Mouse (Mus musculus) frontal cortex, postnatal 14 days (tissue): ENCODE data around the gene 1700020N01Rik.

Source experiments
- DNase-seq, 2 experiments: peaks; one replicate each; pipeline ENCODE4 v3.0.0; 2022; ENCODE audit warnings: low spot score in 2 of 2

1700020N01Rik gene

DNA sequence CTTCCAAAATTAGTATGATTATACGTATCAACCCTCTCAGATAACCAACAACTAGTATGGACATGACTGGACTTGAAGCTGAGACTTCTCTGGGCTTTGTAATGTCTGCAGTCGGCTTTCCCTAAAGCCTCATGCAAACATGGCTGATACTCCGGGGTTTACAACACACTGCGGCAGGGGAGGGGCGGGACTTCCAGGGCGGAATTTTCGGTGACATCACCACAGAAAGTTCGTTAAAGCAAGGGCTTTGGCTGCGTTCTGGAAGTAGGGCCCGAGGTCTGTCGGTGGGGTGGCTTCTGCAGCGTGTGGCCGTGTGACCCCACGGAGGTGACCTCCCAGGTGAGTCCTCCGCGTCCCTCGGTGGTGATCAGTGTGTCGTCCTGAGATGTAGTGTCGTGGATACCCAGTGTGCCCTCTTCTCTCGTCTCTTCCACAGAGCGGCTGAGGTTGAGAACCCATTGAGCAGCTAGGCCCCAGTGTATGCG, at the start of gene 1700020N01Rik:
1700020N01Rik (plus strand) TSS at position 250 of the 485 bp plus-strand sequence.
- DNase-seq = no peak

- DNase-seq = no peak
Measured at GRCm38 (mm10) chr10:21543576-21544278, 49.2 kb upstream of the 1700020N01Rik start.

DNA sequence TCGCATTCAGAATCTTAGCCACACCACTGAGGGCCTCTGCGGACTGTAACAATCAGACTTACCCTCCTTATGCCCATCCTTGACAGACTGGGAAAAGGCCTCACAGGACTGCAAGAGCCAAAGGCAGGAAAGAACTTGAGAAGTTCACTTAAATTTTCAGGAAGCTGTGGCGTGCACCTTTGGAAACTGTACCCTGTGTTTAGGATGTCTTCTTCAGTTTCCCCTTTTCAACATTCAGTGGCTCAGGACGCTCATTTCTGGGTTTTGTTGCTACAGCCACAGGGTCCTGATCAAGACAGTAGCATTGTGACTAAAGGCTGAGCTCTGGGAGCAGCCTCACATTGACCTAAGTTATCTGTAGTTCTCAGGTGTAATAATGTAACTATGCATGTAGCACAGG, 48.2 kb upstream of the 1700020N01Rik start:
- DNase-seq = no peak

DNA sequence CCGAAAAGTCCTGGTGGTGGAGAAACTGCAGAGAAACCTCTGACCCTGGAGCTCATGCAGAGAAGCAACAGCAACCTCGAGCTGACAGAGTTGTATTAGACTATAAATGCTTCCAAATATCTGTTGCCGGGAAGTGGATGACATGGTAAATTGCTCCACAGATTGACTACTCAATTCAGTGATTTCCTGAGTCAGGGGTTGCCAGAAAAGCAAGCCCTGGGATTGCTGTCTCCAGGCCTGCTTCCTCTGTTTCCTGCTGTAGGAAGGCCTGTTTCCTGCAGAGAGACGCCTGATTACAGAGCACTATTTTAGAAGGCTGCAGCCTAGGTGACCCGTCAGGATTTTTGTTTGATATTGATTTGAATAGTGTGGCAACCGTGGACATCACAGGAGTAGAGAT, 47.5 kb upstream of the 1700020N01Rik start:
- DNase-seq = no peak

DNA sequence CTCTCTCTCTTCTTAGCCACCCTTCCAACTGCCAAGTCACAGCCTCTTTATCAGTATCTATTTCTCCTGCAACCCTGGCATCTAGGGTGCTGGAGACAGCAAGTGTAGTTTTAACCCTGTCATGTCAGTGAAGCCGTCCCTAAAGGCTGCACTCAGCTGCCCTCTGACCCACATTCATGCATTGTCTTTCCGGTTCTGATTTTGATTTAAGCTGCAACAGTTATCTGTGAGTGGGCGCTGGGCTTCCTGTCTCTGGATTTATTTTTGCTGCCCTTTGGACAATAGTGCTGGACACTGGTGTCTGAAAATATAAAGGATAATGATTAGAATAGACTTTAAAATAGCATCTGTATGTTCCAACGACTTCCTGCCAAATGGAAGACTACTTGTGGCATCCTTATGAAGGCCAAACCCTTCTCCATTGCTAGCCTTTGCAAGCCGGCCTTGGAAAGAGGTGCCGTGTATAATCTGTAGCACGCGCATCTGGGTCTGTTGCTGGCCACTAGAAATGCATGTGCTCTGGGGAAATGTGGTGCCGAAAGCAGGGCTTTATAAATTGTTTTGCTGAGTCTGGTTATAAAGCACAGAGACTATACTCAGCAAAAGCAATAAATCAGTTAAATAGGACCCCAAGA, 44.0 kb upstream of the 1700020N01Rik start:
- no peak for DNase-seq

DNA sequence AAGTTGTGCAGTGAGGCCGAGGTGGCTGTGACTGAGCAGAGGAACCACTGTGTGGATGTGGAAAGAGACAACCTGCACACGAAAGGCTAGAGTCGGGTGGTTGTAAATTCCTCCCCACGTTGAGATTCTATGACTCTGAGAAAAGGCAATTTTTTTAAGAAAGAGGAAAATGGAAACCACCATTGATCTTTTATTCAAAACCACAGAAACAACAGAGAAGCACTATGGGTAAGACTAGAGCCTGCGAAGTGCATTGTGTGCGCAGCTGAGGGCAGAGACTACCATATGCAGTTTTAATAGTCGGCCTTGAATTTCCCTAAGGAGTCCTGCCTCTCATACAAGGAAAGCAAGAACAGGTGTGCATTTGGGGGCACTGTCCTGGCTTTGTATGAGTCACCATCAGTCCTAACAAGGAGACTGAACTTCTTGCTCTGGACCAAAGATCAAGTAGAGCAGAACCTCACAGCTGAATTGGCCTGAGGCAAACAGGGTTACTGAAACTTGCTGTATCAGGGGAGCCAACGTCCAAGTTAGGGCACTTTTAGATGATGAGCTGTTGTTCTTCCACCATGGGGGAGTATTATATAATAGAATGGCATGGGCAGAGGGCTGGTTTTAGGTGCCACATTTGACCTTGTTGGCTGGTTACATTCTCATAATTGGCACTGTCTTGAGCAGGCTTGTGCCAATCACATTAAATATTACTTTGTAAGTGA, 39.8 kb upstream of the 1700020N01Rik start:
- no peak for DNase-seq

DNA sequence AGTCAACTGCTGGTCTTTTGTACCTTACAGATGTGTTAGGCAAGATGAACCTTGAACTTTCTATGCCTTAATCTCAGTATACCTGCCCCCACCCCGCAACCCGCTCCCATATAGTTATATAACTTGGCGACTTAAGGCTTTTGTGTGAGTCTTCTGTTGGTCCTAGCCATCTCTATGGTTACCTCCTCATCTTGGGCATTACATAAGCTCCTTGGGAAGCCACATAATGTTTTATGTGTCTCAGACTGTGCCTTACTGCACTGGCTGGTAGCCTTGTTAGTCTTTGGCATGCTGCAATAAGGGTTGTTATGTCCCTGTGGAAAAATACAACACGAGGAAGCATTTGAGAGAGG, 39.3 kb upstream of the 1700020N01Rik start:
- no peak for DNase-seq

DNA sequence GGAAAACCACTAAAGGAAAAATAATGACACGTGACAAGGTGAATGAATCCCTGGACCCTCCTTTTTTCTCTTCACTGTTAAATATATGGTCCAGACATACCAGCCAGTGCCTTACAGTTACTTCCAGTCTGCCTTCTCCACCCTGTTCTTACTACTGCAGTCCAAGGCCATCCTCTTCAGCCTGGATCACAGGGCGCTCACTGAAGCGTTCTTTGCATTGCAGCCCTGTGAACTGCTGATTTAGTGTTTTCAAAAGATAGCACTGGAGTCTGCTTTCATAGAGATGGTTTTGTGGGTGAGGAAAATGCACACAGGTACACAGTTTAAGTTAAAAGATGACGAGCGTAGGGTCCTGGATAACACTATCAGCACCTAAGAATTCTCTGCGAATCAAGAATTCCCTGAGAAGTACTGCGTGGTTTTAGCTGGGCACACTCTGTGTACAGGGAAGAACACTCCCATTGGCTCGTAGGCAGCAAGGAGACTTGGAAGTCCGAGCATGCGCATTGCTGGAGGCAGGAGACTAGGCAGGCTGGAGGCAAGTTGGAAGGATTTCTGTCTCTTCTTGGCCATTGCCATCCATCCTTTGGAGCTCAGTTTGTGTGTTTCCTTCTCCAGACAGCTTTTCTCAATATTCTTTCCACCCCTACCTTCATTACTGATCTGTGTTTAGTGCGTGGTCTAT, 37.9 kb upstream of the 1700020N01Rik start:
- DNase-seq = no peak

- no peak for DNase-seq
Measured at GRCm38 (mm10) chr10:21559769-21560168, 33.2 kb upstream of the 1700020N01Rik start.

DNA sequence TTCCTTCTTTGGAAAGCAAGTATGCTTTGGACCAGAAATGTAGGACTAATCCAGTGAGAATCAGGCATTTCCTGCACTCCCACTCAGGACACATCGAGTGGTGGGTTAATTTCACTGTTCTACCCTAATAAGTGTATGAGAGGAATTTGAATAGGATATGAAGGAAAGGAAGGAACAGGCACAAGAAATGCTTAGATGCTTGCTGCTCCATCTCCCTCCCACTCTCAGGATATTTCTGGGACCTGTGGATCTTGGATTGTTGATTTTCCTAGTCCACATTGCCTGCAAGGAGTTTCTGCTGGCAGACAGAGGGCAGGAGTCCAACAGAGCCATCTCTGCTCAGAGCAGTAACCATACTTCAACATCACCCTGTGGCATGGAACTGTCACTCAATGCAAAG, 31.8 kb upstream of the 1700020N01Rik start:
- no peak for DNase-seq

DNA sequence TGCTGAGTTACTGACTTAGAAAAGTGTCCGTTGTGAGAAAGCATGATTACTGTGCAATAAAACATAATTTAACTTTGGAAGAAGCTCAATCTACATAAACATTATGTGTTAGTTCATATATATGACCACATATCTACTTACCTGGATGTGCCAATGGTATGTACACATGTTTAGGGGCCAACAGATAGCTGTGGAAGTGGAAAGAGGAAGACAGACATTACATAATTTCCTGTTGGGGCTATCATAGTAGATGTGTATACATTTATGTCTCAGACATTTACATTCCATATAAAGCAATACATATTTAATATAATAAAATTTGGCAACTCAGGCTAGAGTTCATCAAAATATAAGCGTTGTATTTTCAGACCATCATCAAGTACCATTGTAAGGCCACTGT, 29.5 kb upstream of the 1700020N01Rik start:
- no peak for DNase-seq

DNA sequence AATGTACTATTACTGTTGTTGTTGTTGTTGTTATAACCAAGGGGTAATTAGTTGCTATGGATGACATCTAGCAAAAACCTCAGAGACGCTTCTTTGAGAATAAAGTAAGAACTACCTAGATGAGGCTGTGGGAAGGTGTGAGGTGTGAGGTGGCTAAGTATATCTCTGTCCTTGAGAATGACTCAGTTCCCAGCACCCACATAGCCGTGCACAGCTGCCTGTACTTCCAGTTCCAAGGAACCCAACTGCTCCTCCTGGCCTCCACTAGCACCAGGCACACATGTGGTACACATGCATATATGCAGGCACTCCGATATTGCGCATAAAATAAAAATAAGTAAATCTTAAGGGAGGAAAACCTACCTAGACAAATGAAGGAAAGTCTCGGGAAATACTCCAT, 28.8 kb upstream of the 1700020N01Rik start:
- no peak for DNase-seq

GRCm38 (mm10) chr10:21566074-21566473, 26.9 kb upstream of the 1700020N01Rik start:
- DNase-seq = no peak

- DNase-seq = no peak
Measured at GRCm38 (mm10) chr10:21571615-21572014, 21.3 kb upstream of the 1700020N01Rik start.

DNA sequence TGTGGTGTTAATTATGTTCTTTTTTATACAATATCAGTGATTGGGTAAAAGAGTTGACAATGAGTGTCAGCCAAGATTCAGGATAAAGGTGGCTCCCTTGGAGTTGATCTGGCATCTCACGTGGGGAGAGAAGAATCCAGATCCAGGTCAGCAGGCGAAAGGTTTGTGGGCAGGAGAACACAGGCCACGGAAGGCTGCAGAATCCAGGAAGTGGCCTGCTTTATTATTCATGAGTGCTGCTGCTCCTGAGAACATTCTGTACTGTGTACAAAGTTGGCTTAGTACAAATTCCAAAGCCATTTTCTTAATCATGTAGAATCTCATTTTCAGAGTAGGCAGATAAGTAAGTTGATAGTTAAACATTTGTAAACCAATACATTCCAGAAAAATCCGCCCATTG, 19.2 kb upstream of the 1700020N01Rik start:
- DNase-seq = no peak

- DNase-seq = no peak
Measured at GRCm38 (mm10) chr10:21575806-21576378, 17.1 kb upstream of the 1700020N01Rik start.

DNA sequence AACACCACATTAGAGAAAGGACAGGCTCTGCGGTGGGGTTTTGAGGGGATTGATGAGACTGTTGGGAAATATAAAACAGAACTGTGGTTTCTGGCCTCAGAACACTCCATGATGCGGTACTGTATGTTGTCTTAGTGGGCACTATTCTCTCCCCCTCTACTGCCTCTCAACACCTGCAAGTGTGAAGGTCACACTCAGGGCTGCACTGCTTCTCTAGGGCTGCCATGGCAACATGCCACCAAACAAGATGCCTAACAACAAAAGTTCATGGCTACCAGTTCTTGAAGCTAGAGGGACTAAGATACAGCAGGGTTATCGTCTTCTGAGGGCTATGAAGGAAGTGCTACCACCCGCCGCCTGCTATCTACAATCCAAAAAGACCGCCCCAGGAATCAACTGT, 15.1 kb upstream of the 1700020N01Rik start:
- DNase-seq = no peak

DNA sequence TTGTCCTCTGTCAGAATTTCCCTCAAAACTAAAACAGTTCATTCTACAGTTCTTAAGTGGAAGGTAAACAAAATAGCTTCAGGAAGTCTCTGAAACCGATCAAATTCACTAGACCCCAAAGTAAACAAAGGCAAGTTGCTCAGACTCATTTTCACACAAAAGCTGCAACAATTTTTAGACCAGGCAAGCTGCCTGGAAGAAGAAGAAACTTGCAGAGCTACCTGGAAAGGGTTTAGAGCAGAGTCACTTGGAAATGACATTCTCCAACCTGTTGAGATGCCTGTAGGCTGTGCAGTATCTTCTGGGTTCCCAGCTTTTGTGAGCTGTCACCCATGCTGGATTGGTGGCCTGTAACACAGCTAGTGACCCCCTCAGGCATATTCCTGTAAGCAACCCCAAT, 11.4 kb upstream of the 1700020N01Rik start:
- DNase-seq = no peak

GRCm38 (mm10) chr10:21587041-21587440, 5.9 kb upstream of the 1700020N01Rik start:
- DNase-seq = no peak

- no peak for DNase-seq
Measured at GRCm38 (mm10) chr10:21588007-21588852, 4.7 kb upstream of the 1700020N01Rik start.

DNA sequence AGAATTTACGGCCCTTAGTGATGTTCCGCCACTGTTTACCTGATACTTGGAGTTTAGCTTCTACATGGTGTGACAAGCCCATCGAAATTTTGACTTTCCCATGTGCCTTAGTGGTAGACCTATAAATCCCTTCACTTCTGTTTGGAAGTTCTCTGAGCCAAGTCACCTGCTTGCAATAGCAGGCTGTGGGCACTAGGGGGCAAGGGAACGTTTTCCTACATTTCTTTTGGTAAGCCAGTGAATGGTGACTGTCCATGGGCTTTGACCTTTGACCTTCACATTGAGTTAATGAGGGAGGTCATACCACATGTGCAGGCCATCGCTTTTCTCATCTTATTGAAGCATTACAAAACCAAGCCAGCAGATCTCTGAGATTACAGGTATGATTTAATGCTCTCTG, 8.0 kb downstream of the 1700020N01Rik start:
- DNase-seq = peak in 1 of 2 experiments; percentile 46
